Mouse (Mus musculus) kidney, adult 2 months (tissue): ENCODE data around the gene Stard3. TPM values are rescaled to one million over a fixed set of nuclear protein-coding genes. Genes with fewer than 3 reads are reported as not detected.

Source experiments
- DNase-seq: peaks from one replicate; pipeline ENCODE4 v3.0.0; 2021
- H3K27ac ChIP-seq: fragments of 200-500 bp; 2 replicates; pipeline ENCODE4 v1.5.1; 2012; ENCODE audit warnings: low read depth, low read length, control low read depth, inconsistent platforms; ENCODE audit not compliant: insufficient read depth
- H3K27me3 ChIP-seq: fragments of 200-500 bp; replicated peaks from 2 replicates; pipeline ENCODE4 v1.6.1; 2012; ENCODE audit warnings: mild to moderate bottlenecking, moderate library complexity, low read length, inconsistent platforms; ENCODE audit not compliant: control insufficient read depth, insufficient read depth
- H3K36me3 ChIP-seq: fragments of 200-500 bp; 2 replicates; pipeline ENCODE4 v1.6.1; 2012; ENCODE audit warnings: mild to moderate bottlenecking, moderate library complexity, low read length, inconsistent platforms; ENCODE audit not compliant: control insufficient read depth, insufficient read depth
- H3K4me1 ChIP-seq: fragments of 200-500 bp; 2 replicates; pipeline ENCODE4 v1.6.1; 2011; ENCODE audit warnings: low read length; ENCODE audit not compliant: control insufficient read depth, insufficient read depth
- H3K4me3 ChIP-seq: fragments of 200-500 bp; 2 replicates; pipeline ENCODE4 v1.5.1; 2011; ENCODE audit warnings: mild to moderate bottlenecking, low read depth, low read length, control low read depth; ENCODE audit not compliant: insufficient read depth
- CTCF ChIP-seq: fragments of 200-500 bp; conservative IDR thresholded peaks from 2 replicates; pipeline ENCODE4 v1.5.1; 2011; ENCODE audit warnings: low read depth, mild to moderate bottlenecking, control low read depth, low read length, moderate library complexity, mixed read lengths; ENCODE audit not compliant: insufficient read depth, insufficient read length
- POLR2A ChIP-seq: fragments of 200-500 bp; IDR thresholded peaks from one replicate; pipeline ENCODE4 v1.6.1; 2011; ENCODE audit warnings: low read depth, low read length, control low read depth
- WGBS: fragments of 180-500 bp; shearing (Covaris S2); methylation state at CpG from one replicate; pipeline ENCODE4 v1.1.7; 2018; 5-methylcytosine and 5-hydroxymethylcytosine counted together
- polyA plus RNA-seq: library from polyadenylated mRNA; depleted of rRNA; stranded (reverse); fragments of >200 nt; gene quantifications from 2 replicates; pipeline ENCODE4 v1.2.3, GENCODE M21; 2012

Stard3 gene
- polyA plus RNA-seq, 1 experiment = 59.1 TPM

DNA sequence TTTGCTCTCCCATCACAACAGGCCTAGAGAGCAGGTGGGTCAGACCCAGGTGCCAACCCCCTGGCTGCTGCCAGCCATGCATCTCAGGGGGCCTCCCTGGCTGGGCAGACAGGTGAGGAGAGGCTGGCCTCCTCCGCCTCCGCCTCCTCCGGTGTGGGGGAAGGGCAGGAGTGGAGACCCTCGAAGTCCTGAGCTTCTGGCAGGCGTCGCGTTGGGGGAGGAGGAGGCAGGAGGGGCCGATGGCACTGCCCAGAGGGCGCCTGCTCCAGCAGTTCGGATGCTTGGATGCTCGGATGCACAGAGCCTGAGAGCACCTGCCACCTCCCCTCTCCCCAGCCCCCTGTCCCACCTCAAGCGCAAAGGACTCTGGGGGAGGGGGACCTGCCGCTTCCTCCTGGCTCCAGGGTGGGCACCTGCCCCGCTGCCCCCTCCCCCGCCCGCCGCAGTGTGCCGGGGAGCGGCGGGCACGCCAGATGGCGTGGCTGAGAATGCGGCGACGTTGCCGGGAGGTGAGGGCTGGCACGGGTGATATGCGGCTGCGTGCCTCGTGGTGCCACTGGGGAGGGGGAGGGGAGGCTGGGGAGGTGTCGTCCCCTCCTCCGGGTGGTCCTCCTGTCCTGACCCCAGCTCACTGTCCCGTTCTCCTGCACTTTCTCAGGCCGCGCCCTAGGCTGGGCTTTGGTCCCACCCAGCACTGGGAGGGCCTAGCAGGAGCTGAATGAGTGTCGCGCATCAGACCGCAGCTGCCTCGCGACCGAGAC is 24.0 kb upstream of the Stard3 start:
- Histone ChIP-seq H3K36me3 (no peaks in the 10 kb centered on the region), H3K27me3 (peaks cover 4% of the 10 kb centered on the region), H3K4me3 (no peak overlapping the region), H3K27ac (no peak overlapping the region), H3K4me1 (no peaks in the 10 kb centered on the region)
- 2% methylated on average over 41 of the region's 41 CpGs for WGBS
- TF ChIP-seq POLR2A = no peak
- TF ChIP-seq CTCF = no peak
- no peak for DNase-seq

DNA sequence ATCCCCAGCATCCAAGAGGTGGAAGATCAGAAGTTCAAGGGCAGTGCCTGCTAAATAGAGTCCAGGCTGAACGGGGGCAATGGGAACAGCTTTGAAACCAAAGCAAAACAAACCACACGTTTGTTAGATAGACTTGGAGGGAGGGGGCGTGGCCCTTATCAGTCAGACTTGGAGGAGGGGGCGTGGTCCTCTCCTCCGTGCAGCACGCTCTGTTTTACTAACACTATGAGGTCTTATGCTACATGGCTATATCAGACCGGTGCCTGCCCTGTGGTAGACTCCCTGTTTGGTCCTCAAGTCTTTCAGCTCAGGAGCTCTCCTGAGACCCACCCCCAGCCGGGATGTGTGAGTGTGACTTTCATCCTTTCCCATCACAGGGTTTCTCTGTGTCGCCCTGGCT is 22.9 kb upstream of the Stard3 start:
- H3K4me3 ChIP-seq = no peak overlapping the region
- H3K36me3 ChIP-seq = no peaks in the 10 kb centered on the region
- TF ChIP-seq CTCF (no peak), POLR2A (no peak)
- DNase-seq = no peak
- 16% methylated on average over 9 of the region's 9 CpGs for WGBS
- no peaks in the 10 kb centered on the region for H3K4me1 ChIP-seq
- H3K27ac ChIP-seq = no peak overlapping the region
- H3K27me3 ChIP-seq = peaks cover 2% of the 10 kb centered on the region; the same call in 1 of the 2 replicates

DNA sequence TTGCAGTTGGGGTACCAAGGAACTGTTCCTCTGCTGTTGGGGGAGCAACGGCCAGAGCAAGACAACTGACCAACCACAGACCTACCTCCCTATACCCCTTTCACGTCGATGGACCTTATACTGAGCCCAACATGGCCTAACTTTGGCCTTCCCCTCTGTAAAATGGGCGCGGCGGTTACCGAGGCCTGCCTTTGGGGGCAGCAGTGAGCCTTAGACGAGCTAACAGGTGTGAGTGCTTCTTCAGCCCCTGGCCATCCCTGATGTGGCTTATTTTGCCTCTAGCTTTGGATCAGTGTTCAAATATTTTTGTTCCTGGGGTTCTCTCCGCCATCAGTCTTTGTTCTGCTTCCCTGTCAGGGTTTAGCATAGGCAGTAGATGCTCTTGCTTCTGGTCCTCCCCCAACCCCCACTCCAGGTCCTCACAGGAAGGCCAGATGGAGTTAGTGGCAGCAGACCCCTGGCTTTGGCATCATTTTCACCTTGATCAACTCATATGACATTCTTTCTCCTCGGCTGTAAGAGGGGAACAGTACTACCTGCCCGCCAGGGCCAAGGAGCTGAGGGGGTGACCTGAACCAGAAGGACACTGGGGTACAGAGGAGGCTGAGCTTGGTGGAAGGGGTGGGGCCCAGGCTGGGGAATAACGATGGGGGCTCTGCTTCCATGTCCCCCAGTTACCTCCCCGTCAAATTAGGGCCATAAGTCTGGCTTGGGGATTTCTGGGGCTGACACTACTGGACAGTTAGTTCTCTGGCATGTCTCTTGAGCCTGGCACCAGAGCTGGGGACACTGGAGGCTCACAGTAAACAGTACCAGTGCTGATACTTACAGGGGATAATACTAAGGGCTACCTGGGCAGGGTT is 21.7 kb upstream of the Stard3 start:
- Histone ChIP-seq H3K27me3 (0 out of 2 replicates have a peak, but pooled peaks cover 2% of the 10 kb centered on the region), H3K36me3 (no peaks in the 10 kb centered on the region), H3K27ac (no peak overlapping the region), H3K4me3 (no peak overlapping the region), H3K4me1 (no peaks in the 10 kb centered on the region)
- WGBS = 21% methylated on average over 13 of the region's 13 CpGs
- DNase-seq = peak; percentile 37
- TF ChIP-seq POLR2A = no peak
- TF ChIP-seq CTCF = peak; percentile 47

DNA sequence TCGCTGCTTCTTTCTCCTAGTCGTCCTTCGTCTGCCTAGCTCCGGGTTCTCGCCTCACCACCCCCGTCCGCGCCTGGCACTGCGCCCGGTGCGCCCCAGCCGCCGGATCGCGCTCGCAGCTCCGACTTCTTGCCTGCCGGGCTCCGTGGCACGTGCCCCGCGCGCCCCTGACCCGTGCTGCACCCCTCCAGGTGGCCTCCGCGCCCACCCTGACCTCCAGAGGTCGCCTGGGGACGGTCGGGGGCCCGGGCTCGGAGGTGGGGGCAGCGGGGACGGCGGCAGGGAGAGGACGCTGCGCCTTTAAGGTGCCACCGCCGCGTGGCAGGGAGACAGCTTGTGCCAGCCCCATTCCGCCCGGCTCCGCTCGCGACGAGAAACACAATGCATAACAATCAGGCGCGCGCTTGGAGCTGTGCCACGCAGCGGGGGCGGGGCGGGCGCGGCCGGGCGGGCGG is 19.6 kb upstream of the Stard3 start:
- peak; percentile 73 for DNase-seq
- Histone ChIP-seq H3K4me3 (peak overlapping the region; percentile 51), H3K4me1 (no peaks in the 10 kb centered on the region; the same call in 1 of the 2 replicates), H3K36me3 (no peaks in the 10 kb centered on the region), H3K27ac (no peak overlapping the region), H3K27me3 (0 out of 2 replicates have a peak, but pooled peaks cover 2% of the 10 kb centered on the region)
- WGBS = under 1% methylated on average over 57 of the region's 57 CpGs
- TF ChIP-seq POLR2A (no peak), CTCF (no peak)

DNA sequence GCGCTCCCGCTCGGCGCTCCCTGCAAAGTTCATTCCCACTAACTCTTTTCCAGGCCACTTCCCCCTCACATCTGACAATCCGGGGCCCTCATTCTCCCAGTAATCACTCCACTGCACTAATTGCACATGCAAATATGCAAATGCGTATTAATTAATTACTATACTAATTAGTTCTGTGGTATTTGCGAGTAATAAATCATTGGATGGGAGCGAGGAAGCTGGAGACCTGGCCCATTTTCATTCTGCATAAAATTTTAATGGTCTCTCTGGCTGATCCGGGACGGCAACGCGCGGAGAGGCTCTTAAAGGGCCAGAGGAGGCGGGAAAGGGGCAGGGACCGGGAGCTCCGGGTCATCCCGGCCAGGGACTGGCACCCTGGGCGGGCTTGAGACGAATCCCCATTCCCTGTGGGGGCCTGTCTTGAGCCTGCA is 19.1 kb upstream of the Stard3 start:
- no peak for TF ChIP-seq POLR2A
- TF ChIP-seq CTCF = no peak
- peak; percentile 46 for DNase-seq
- H3K27me3 ChIP-seq = 0 out of 2 replicates have a peak, but pooled peaks cover 2% of the 10 kb centered on the region

DNA sequence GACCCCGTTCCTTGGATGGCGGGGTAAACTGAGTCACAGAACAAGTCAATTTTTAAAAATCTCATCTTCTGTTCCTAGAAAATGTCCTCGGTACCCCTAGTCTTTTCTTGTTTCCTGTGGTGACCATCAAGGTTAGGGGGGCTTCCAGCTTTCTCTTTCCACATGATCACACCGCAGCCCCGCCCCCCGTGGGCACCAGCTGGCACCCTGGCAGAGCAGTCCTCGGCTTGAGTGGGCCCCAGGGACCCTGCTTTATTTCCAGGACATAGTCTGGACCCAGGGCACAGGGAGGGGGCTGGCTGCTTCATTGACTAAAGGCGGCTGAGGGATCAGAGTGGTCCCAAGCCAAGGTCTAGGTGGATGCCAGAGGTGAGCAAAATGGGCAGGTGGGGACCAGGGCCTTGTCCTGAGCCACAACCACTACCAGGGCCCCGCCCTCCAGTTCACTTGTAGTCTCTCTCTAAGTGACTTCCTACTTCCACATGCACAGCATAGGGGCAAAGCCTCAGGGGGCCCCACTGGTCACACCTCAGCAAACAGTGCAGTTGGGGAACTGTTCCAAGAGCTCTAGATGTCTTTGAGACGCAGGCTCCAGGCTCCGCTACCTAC is 18.4 kb upstream of the Stard3 start:
- Histone ChIP-seq H3K36me3 (no peaks in the 10 kb centered on the region), H3K4me1 (no peaks in the 10 kb centered on the region; the same call in 1 of the 2 replicates), H3K4me3 (no peak overlapping the region), H3K27ac (no peak overlapping the region), H3K27me3 (no peaks in the 10 kb centered on the region)
- TF ChIP-seq POLR2A = no peak
- no peak for DNase-seq
- 29% methylated on average over 11 of the region's 11 CpGs for WGBS

More for the DNA sequence above, 19.1 kb upstream of the Stard3 start:
- Histone ChIP-seq H3K4me1 (no peaks in the 10 kb centered on the region; the same call in 1 of the 2 replicates), H3K36me3 (no peaks in the 10 kb centered on the region), H3K27ac (no peak overlapping the region), H3K4me3 (peak overlapping the region; percentile 51)
- WGBS = under 1% methylated on average over 19 of the region's 19 CpGs

- Histone ChIP-seq H3K27ac (no peak overlapping the region), H3K27me3 (no peaks in the 10 kb centered on the region), H3K4me1 (no peaks in the 10 kb centered on the region; the same call in 1 of the 2 replicates), H3K4me3 (no peak overlapping the region), H3K36me3 (no peaks in the 10 kb centered on the region)
- no peak for TF ChIP-seq POLR2A
- no peak for TF ChIP-seq CTCF
- 44% methylated on average over 4 of the region's 4 CpGs for WGBS
- no peak for DNase-seq
Measured at GRCm38 (mm10) chr11:98340597-98340996, 17.6 kb upstream of the Stard3 start.
